Mouse (Mus musculus): ENCODE data around the gene Rad23a.

GRCm38 (mm10) chr8:84789345-84789744 is 51.1 kb downstream of the Rad23a start:
- TF ChIP-seq CTCF (IDR thresholded peaks at IDR 0.05; ENCODE audit: borderline replicate concordance, insufficient read depth, low read depth, low read length) (no peak), POLR2A (IDR thresholded peaks at IDR 0.05; ENCODE audit: borderline replicate concordance, insufficient read depth, low read length) (no peak)
